Mouse (Mus musculus) MEL-GATA-1-ER (cell line): ENCODE data around the gene Shisa9.

Experiments
- DNase-seq: peaks from one replicate; pipeline ENCODE4 v3.0.0-alpha.2; 2012; ENCODE audit warnings: low read depth; ENCODE audit errors: extremely low read depth

The Shisa9 gene

DNA sequence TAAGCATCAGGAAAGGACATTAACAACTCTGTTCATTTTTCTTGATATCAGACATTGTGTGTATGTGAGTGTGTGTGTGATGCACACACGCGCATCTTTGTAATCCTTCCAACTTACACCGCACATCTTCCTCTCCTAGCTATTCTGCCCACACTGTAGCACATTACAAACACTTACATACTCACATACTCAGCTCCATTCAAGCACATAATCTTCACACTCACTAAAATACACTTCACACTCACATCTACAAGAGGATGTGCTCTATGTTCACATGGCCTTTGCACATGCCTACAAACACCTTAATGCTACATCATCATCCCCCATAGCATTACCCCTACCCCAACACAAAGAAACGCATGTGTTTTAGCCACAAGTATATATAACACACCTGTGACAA is 212.9 kb downstream of the Shisa9 start:
- no peak for DNase-seq

- no peak for DNase-seq
Measured at GRCm38 (mm10) chr16:12197611-12198010, 213.7 kb downstream of the Shisa9 start.

DNA sequence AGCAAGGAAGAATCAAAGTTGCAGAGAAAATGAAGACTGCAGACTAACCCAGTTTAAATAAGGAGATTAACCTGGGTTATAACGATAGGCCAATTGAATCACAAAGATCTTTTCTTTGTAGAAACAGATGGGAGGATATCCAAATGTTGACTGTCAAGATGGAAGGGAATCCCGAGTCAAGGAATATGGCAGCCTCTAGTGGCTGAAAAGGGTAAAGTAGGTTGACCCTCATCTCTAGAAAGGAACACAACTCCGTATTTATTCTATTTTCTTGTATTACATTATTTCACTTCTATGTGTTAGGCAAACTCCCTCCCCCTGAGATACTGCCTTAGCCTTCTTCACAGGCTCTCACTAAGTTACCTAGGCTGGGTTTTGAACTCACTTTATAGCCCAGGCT is 217.3 kb downstream of the Shisa9 start:
- peak; percentile 0 for DNase-seq

DNA sequence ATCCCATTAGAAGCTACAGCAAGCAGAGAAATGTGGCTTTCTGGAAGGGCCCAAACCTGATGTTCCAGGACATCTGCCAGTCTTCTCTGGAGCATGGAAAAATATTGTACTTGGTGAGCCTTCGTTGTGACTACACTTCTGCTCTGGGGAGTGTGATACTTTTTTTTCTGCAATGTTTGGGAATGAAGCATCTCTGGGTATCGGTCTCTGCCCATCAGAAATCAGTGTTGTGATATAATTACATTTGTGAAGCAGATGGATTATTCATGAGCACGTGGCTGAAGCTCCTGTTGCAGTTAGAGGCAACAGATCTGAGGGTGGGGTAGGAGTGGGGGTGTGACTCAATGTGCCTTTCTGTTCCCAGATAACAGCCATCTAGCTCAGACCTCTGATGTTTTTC is 218.2 kb downstream of the Shisa9 start:
- DNase-seq, result no peak

- DNase-seq, result no peak
Measured at GRCm38 (mm10) chr16:12203055-12203454, 219.1 kb downstream of the Shisa9 start.

DNA sequence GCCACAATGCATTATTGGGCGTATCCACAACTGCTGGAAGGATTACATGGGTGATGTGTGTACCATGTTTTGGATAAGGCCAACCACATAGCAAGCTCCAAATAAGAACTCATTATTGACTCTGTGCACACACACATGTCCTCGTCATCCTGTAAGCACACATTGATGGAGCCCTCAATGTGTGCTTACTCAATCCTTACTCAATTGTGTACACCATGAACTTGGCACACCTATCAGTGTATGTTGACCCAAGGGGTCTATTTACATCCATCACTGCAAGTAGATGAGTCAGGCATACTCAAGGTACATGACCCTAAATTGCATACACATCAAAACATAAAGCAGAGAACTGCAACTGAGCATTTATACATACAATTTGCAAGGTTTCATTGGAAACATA is 220.5 kb downstream of the Shisa9 start:
- no peak for DNase-seq

- DNase-seq, result no peak
Measured at GRCm38 (mm10) chr16:12206421-12206950, 222.6 kb downstream of the Shisa9 start.

DNA sequence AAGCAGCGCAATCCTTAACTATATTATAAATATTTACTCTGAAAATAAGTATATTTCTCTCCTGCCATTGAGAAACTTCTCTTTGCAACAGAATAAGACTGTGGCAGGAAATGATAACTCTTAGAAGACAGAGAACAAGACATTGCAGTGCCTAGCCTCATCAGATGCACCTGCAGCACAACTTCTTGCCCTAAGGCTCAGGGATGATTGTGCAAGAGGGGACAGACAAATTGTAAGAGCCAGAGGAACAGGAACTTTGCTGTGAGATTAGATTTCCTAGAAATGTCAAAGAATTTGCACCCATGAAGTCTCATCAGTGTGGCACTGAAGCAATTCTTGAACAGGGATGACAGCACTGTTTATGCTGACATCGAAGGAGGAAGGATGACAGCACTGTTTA is 223.0 kb downstream of the Shisa9 start:
- DNase-seq, result no peak

DNA sequence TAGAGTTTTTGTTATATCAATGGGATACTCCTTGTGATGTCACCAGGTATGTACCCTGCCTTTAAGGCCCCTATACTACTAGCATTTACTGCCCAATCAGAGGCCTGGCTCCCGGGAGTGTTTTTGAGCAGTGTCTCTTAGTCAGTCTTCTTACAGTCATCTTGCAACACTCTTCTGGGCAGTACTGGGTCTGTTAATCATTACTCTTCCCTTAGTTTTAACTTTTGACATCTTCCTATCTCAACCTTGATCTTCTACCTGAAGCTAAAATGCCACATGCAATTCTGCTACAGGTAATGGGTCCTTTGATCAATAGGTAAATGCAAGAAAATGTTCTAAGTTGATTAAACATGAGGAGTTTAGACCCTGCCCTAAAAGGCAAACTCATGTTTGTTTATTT is 225.4 kb downstream of the Shisa9 start:
- no peak for DNase-seq

DNA sequence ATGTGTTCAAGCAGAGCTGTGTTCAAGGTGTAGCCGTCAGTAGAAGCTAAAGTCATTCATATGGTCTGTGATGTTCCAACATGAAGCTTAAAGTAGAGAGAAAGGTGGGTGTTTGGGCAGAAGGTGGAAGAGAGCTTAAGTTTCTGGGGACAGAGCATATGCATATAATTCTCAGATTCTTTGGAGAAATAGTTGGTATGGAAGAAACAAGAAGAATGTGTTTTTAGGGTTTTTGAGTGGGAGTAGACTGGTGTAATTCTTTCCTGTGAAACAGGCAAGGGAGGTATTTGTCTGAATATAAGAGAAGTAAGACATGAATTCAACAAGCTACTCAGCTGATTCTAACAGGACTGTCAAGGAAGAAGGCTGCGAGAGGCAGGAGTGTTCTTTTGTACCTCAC is 225.9 kb downstream of the Shisa9 start:
- no peak for DNase-seq

DNA sequence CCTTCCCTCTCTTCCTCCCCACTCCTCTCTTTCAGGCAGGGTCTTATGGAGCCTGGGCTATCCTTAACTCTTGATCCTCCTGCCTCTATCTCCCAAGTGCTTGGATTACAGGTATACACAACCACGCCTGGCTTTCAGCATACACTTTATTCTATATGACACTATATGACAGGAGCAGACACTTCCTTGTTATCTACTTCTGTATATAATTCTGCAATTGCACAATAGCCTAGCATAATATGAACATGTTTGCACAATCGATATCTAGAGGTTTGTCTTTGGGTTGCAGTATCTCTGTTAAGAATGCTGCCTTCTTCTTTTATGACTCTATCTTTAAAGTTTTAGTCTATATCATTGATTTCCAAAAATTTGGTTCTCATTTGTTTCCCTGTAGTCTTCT is 230.1 kb downstream of the Shisa9 start:
- no peak for DNase-seq

DNA sequence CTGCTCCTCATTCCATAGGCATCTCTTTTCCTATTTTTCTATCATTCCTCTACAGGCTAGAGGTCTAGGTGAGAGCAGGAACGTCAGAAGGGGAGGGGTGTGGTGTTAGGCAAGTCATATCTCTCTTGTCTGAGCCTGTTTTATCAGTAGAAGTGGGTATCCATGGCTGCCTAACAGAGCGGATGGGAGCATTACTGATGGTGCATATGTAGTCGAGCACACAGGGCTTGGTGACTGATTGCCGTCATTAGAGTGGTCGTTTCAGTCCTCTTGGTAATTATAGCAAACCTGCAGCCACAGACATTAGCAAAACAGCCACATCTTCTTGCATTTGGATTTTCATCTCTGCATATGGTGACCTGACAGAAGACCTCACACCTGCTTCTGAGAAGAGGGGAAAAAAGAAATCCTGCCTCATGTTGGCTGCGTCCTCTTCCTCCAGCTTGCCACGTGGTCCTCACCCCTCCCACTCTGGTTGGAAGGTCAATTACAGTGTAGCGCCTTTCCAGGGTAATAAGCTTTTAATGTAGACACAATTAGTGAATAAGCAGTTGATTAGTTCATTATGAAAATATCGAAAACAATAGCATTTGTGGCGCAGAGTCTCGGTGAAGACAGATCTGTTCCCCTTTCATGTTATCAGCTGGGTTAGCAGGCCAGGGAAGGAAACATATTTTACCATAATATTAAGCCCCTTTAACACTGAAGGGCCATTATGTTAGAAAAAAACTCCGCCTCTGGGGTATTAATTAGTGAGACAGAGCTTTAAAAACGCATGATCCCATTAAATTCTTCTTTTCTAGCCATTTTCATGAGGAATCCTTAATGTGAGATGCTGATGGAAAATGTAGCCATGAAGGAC is 233.6 kb downstream of the Shisa9 start:
- no peak for DNase-seq

DNA sequence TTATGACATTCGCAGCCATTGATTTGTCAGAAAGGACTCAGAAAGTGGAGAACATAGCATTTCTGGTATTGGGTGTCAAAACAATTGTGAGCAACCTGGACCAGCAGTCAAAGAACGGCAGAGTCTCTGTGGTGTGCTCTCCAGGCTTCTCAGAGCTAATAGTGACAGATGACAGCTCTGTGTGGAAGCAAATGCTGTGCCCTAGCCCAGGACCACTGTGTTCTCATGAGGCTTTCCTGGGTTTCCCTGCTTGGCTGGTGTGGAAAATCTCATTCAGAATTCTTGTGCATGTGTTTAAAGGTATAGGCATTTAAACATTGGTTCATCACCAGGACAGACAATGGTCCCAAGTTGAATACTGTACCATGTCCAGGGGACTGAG is 234.2 kb downstream of the Shisa9 start:
- no peak for DNase-seq

DNA sequence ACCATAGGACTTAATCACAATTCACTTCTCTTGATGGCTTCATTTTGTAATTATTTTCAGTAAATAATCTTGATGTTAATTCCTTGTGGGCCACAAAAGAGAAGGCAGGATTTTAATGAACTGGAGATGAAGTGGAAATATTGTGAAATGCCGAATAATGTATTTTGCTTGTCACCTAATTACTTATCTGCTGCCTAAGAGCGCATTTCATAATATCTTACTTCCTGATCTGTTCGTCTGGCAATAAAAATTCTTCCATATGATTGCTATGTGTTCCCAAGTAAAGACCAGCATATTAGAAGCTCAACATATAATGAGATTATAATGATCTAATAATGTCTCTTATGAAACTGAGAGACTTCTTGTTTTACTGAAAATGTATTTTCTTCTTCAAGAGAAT is 235.9 kb downstream of the Shisa9 start:
- DNase-seq, result no peak

DNA sequence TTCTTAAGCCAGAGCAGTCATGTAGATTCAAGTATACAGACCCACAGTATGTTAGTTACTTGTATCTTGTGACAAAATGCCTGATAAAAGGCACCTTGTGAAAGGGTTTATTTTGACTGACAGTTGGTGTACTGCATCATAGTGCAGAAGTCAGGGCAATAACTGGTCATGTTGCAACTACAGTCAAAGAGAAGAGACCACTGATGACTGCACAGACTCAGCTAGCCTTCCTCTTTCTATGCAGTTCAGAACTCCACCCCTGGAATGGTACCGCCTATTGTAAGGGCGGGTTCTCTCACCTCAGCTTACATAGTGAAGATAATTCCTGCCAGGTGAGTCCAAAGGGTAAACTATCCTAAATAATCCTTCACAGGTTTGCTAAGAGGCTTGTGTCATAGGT is 239.6 kb downstream of the Shisa9 start:
- DNase-seq, result no peak

DNA sequence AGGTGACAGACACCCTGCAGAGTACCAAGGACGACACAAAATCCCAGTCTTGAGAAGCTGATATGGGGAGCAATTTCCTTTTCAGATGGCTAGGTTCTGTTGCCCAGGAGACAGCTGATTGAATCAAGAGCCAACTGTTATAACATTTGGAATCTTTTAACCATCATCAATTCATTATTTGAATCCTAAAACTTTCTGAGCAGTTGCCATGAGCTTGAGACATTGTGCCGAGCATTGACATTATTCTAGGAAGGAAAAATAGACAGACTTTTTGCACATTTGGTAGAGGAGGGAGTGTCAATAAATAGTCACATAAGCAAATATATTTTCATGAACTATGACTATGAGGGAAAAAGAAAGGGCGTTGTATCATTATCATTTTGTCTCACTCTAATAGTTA is 243.0 kb downstream of the Shisa9 start:
- DNase-seq, result no peak

- DNase-seq, result no peak
Measured at GRCm38 (mm10) chr16:12233288-12233687, 249.4 kb downstream of the Shisa9 start.

DNA sequence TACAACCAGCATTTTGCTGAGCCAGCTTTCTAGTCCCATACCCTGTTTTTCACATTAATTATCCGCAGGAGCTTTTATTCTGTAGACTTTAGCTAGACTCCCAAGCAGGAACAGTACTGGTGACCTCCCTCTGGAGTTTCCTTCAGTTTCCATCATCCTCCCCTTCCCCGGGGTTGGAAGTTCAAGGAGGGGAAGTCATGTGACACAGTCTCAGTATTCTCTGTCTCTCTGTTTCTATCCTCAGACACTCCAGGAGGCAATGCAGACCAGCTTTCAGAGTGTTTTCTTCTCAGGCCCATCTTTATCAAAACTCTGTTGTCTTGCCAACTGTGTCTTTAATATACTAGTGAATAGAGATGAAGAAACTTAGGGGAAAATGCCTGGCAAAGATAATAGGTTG is 250.4 kb downstream of the Shisa9 start:
- no peak for DNase-seq

DNA sequence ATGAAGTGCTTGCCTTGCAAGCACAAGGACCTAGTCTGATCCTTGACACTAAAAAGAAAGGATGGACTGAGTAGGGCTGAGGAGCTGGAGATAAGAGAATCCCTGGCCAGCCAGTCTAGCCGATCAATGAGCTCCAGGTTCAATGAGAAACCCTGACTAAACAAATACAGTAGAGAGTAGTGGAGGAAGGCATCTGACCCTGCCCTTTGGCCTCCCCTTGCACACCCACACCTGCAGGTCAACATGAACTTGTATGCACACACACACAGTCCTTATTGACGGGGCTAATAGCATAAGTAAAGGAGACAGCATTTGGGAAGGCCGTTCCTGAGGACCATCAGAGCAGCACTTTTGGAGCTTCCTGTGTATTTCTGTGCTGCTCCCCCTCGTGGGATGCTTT is 254.7 kb downstream of the Shisa9 start:
- no peak for DNase-seq

DNA sequence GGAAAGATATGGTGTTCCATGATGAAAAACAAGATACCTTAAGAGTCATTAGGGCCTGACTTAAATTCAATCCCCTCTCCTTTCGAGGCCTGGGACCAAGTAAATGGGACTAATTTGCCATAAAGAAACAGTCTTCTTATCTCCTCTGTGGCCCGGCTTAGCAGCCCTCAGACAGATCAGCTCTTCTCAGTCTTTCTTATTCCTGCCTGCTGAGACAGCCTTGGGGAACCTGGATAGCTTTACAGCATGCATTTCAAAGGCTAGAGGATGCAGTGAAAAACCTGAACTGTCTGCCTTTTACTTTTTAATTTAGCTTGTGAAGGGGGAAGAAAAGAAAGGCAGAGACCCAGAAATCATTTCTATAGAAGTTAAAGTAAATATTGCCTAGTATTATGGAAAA is 275.4 kb downstream of the Shisa9 start:
- no peak for DNase-seq

DNA sequence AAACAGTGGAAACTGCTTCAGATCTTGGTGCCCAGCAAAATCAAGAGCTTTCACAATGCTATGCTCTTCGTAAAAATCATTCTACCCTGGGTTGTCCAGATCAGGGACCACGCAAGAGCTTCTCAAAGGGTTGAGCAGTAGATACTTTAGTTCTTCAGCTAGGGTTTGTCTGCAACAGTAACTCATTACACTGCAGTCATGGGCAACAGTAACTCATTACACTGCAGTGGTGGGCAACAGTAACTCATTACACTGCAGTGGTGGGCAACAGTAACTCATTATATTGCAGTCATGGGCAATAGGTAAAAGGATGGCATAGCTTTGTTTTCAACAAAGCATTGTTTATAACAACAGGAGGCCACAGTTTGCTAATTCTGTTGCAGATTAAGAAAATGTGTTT is 281.9 kb downstream of the Shisa9 start:
- no peak for DNase-seq

GRCm38 (mm10) chr16:12300523-12300922 is 316.6 kb downstream of the Shisa9 start:
- DNase-seq, result no peak

GRCm38 (mm10) chr16:12303420-12303819 is 319.5 kb downstream of the Shisa9 start:
- peak; percentile 32 for DNase-seq
